Mouse (Mus musculus): ENCODE measurements around the gene Marc2. TPM values are rescaled to one million over a fixed set of nuclear protein-coding genes. Genes with fewer than 3 reads are reported as not detected.

Marc2 gene
- total RNA-seq, 1 experiment from 2014 or later, result 327 TPM

Small RNA genes lying within 50 kb of the gene (microRNA-seq; reads per million reads assigned to microRNA genes)
- gene Mir1981, result 235 to 291 reads per million in 2 experiments

Other genes starting within 250 kb of the Marc2 start
- 35.5 and 39.5 TPM in 2 replicates for gene Hlx, start 113.8 kb downstream of the Marc2 start, total RNA-seq (2021)
- gene Marc1, start 35.1 kb downstream of the Marc2 start, total RNA-seq (2021), result 1.5 and 30.7 TPM in 2 replicates
- 31.6 and 32.6 TPM in 2 replicates for gene C130074G19Rik, start 36.8 kb upstream of the Marc2 start, total RNA-seq (2021)
- 8.2 and 8.9 TPM in 2 replicates for gene Mark1, start 153.1 kb upstream of the Marc2 start, total RNA-seq (2021)

Measured in adrenal gland, postnatal 14 days (tissue).